Mouse (Mus musculus) testis, adult 2 months (tissue): ENCODE data around the gene Kif23.

Experiments used
- CTCF ChIP-seq: fragments of 200-500 bp; IDR thresholded peaks from 2 replicates; pipeline ENCODE4 v1.5.1; 2012; ENCODE audit warnings: low read depth, mild to moderate bottlenecking, inconsistent platforms, low read length, moderate library complexity; ENCODE audit not compliant: control insufficient read depth, insufficient read depth, insufficient replicate concordance
- POLR2A ChIP-seq: fragments of 200-500 bp; IDR thresholded peaks from 2 replicates; pipeline ENCODE4 v1.6.1; 2012; ENCODE audit warnings: low read depth, mild to moderate bottlenecking, inconsistent platforms, low read length, moderate library complexity; ENCODE audit not compliant: control insufficient read depth

GRCm38 (mm10) chr9:61914917-61915300 lies 31.7 kb downstream of the Kif23 start:
- TF ChIP-seq CTCF (no peak), POLR2A (no peak)
